Mouse (Mus musculus): ENCODE data around the gene Rhof. TPM values are rescaled to one million over a fixed set of nuclear protein-coding genes. Genes with fewer than 3 reads are reported as not detected.
A peak's percentile ranks its signal among the peaks of the same experiment; 100 is the strongest.
"Not testable (repeated sequence)": the region's sequence is repeated elsewhere in the genome, so short reads cannot be mapped to it uniquely, and the experiment has no call there.

Rhof gene
- polyA plus RNA-seq, 1 experiment from 2014 or later = 2.0 TPM

- not testable (repeated sequence) for DNase-seq (ENCODE audit: low spot score); H3K27ac ChIP-seq (replicated peaks; ENCODE audit: low read depth, low read length); H3K9me3 ChIP-seq (replicated peaks; ENCODE audit: control insufficient read depth, low read length); H3K4me3 ChIP-seq (ENCODE audit: low read depth, low read length); H3K4me1 ChIP-seq (ENCODE audit: control insufficient read depth, insufficient read depth, low read length); H3K9ac ChIP-seq (replicated peaks; ENCODE audit: low read length); H3K4me2 ChIP-seq (ENCODE audit: low read depth, low read length); H3K27me3 ChIP-seq (ENCODE audit: control insufficient read depth, insufficient read depth, low read length); H3K36me3 ChIP-seq (replicated peaks; ENCODE audit: control insufficient read depth, insufficient read depth, low read depth, low read length); ATAC-seq (replicated peaks; ENCODE audit: insufficient number of reproducible peaks, low FRiP score, low TSS enrichment, low read depth)
- WGBS = 77% methylated on average over 6 of the region's 6 CpGs
Measured at GRCm38 (mm10) chr5:123061402-123061749, 71.1 kb downstream of the Rhof start.

- no peaks in the 10 kb centered on the region for H3K27me3 ChIP-seq (ENCODE audit: control insufficient read depth, insufficient read depth, low read length)
- H3K4me2 ChIP-seq (ENCODE audit: low read depth, low read length) = no peak overlapping the region
- no peaks in the 10 kb centered on the region for H3K36me3 ChIP-seq (replicated peaks; ENCODE audit: control insufficient read depth, insufficient read depth, low read depth, low read length)
Measured at GRCm38 (mm10) chr5:123060706-123061401, 71.6 kb downstream of the Rhof start.

DNA sequence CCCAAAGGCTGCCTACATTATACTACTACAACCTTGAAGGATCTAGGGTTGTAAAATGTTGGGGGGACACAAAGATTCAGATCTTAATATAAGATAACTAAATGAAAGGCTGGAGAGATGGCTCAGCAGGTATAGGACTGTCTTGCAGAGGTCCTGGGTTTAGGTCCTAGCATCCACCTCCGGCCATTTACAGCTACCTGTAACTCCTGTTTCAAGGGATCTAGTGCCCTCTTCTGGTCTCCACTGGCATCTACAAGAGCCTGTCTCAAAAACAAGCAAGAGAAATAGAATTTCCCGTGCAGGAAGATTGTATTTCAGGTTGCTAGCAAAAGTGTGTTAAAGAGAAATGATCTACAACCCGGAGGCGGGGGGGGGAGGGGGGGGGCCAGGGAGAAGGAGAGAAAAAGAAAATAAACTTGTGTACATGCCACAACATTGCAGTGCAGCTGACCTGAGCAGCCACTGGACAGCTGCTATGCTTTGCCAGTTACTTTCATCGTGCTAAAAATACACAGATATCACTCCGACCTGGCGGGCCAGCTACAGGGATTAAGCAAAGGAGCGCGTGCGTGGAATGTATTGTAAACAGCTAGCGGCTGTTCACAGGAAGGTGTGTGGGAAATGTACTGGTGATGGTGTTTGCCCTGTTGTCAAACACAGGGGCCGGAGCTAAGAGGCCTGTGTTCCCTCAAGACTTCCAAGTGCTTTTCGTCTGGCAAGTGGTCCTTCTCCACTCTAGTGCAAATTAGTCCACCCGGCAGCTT is 72.6 kb downstream of the Rhof start:
- no peak overlapping the region for H3K4me2 ChIP-seq (ENCODE audit: low read depth, low read length)
- H3K27ac ChIP-seq (replicated peaks; ENCODE audit: low read depth, low read length) = 0 out of 2 replicates have a peak overlapping the region, but pooled peaks have one; percentile 28
- no peaks in the 10 kb centered on the region for H3K4me1 ChIP-seq (ENCODE audit: control insufficient read depth, insufficient read depth, low read length)
- WGBS = 20% methylated on average over 14 of the region's 14 CpGs
- H3K36me3 ChIP-seq (replicated peaks; ENCODE audit: control insufficient read depth, insufficient read depth, low read depth, low read length) = no peaks in the 10 kb centered on the region
- H3K9me3 ChIP-seq (replicated peaks; ENCODE audit: control insufficient read depth, low read length) = no peaks in the 10 kb centered on the region
- ATAC-seq (replicated peaks; ENCODE audit: insufficient number of reproducible peaks, low FRiP score, low TSS enrichment, low read depth) = no peak
- no peak overlapping the region for H3K4me3 ChIP-seq (ENCODE audit: low read depth, low read length)
- no peaks in the 10 kb centered on the region for H3K27me3 ChIP-seq (ENCODE audit: control insufficient read depth, insufficient read depth, low read length)
- DNase-seq (ENCODE audit: low spot score) = peak; percentile 69
- 0 out of 2 replicates have a peak overlapping the region, but pooled peaks have one; percentile 13 for H3K9ac ChIP-seq (replicated peaks; ENCODE audit: low read length)

More at GRCm38 (mm10) chr5:123060706-123061401, 71.6 kb downstream of the Rhof start:
- Histone ChIP-seq H3K27ac (replicated peaks; ENCODE audit: low read depth, low read length) (no peak overlapping the region), H3K4me1 (ENCODE audit: control insufficient read depth, insufficient read depth, low read length) (no peaks in the 10 kb centered on the region), H3K9me3 (replicated peaks; ENCODE audit: control insufficient read depth, low read length) (no peaks in the 10 kb centered on the region), H3K9ac (replicated peaks; ENCODE audit: low read length) (no peak overlapping the region), H3K4me3 (ENCODE audit: low read depth, low read length) (no peak overlapping the region)
- DNase-seq (ENCODE audit: low spot score) = no peak
- 60% methylated on average over 9 of the region's 9 CpGs for WGBS
- ATAC-seq (replicated peaks; ENCODE audit: insufficient number of reproducible peaks, low FRiP score, low TSS enrichment, low read depth) = no peak

GRCm38 (mm10) chr5:123058251-123059102 is 74.0 kb downstream of the Rhof start:
- Histone ChIP-seq H3K4me1 (ENCODE audit: control insufficient read depth, insufficient read depth, low read length) (no peaks in the 10 kb centered on the region), H3K27me3 (ENCODE audit: control insufficient read depth, insufficient read depth, low read length) (no peaks in the 10 kb centered on the region), H3K27ac (replicated peaks; ENCODE audit: low read depth, low read length) (no peak overlapping the region), H3K4me2 (ENCODE audit: low read depth, low read length) (peak overlapping the region; percentile 27), H3K4me3 (ENCODE audit: low read depth, low read length) (peak overlapping the region; percentile 23), H3K9me3 (replicated peaks; ENCODE audit: control insufficient read depth, low read length) (no peaks in the 10 kb centered on the region), H3K36me3 (replicated peaks; ENCODE audit: control insufficient read depth, insufficient read depth, low read depth, low read length) (no peaks in the 10 kb centered on the region), H3K9ac (replicated peaks; ENCODE audit: low read length) (no peak overlapping the region; the same call in 1 of the 2 replicates)
- WGBS = 43% methylated on average over 16 of the region's 16 CpGs
- DNase-seq (ENCODE audit: low spot score) (no peak), ATAC-seq (replicated peaks; ENCODE audit: insufficient number of reproducible peaks, low FRiP score, low TSS enrichment, low read depth) (no peak)

- 8% methylated on average over 48 of the region's 48 CpGs for WGBS
- Histone ChIP-seq H3K9ac (replicated peaks; ENCODE audit: low read length) (no peak overlapping the region), H3K27ac (replicated peaks; ENCODE audit: low read depth, low read length) (no peak overlapping the region)
Measured at GRCm38 (mm10) chr5:123057366-123058250, 74.9 kb downstream of the Rhof start.

More at GRCm38 (mm10) chr5:123057366-123058250, 74.9 kb downstream of the Rhof start:
- Histone ChIP-seq H3K4me2 (ENCODE audit: low read depth, low read length) (peak overlapping the region; percentile 27), H3K4me1 (ENCODE audit: control insufficient read depth, insufficient read depth, low read length) (no peaks in the 10 kb centered on the region), H3K36me3 (replicated peaks; ENCODE audit: control insufficient read depth, insufficient read depth, low read depth, low read length) (no peaks in the 10 kb centered on the region), H3K9me3 (replicated peaks; ENCODE audit: control insufficient read depth, low read length) (no peaks in the 10 kb centered on the region), H3K4me3 (ENCODE audit: low read depth, low read length) (peak overlapping the region; percentile 23), H3K27me3 (ENCODE audit: control insufficient read depth, insufficient read depth, low read length) (no peaks in the 10 kb centered on the region)
- peak; percentile 100 for DNase-seq (ENCODE audit: low spot score)
- peak; percentile 93 for ATAC-seq (replicated peaks; ENCODE audit: insufficient number of reproducible peaks, low FRiP score, low TSS enrichment, low read depth)

Other genes with a start within 250 kb of the Rhof start
- gene Kdm2b, start 142.9 kb downstream of the Rhof start, polyA plus RNA-seq (2014; fragmentation: Nextera tagmentation; extraction: Ambion mirVana) = 54.1 and 59.0 TPM in 2 replicates
- 9.1 and 9.6 TPM in 2 replicates for gene Orai1, start 117.6 kb downstream of the Rhof start, polyA plus RNA-seq (2014; fragmentation: Nextera tagmentation; extraction: Ambion mirVana)
- 0.91 TPM in 1 of 2 replicates, not detected in the other for gene Morn3, start 85.7 kb downstream of the Rhof start, polyA plus RNA-seq (2014; fragmentation: Nextera tagmentation; extraction: Ambion mirVana)
- 7.2 and 7.9 TPM in 2 replicates for gene Tmem120b, start 64.3 kb downstream of the Rhof start, polyA plus RNA-seq (2014; fragmentation: Nextera tagmentation; extraction: Ambion mirVana)
- gene Setd1b, start 9.5 kb upstream of the Rhof start, polyA plus RNA-seq (2014; fragmentation: Nextera tagmentation; extraction: Ambion mirVana) = 9.6 and 9.8 TPM in 2 replicates
- gene Psmd9, start 36.7 kb upstream of the Rhof start, polyA plus RNA-seq (2014; fragmentation: Nextera tagmentation; extraction: Ambion mirVana) = 74.0 and 75.3 TPM in 2 replicates
- gene Hpd, start 50.0 kb upstream of the Rhof start, polyA plus RNA-seq (2014; fragmentation: Nextera tagmentation; extraction: Ambion mirVana) = not detected in 2 replicates
- 6.8 and 9.5 TPM in 2 replicates for gene Wdr66, start 119.4 kb upstream of the Rhof start, polyA plus RNA-seq (2014; fragmentation: Nextera tagmentation; extraction: Ambion mirVana)
- gene Bcl7a, start 211.1 kb upstream of the Rhof start, polyA plus RNA-seq (2014; fragmentation: Nextera tagmentation; extraction: Ambion mirVana) = 39.0 and 39.5 TPM in 2 replicates